Mouse (Mus musculus) brain, embryonic 18.5 days (tissue): ENCODE measurements around the gene Rngtt.
A peak's percentile ranks its signal among the peaks of the same experiment; 100 is the strongest.

Experiments
- DNase-seq: peaks from one replicate; pipeline ENCODE4 v3.0.0-alpha.2; 2012; ENCODE audit warnings: low read depth, low spot score

The Rngtt gene

GRCm38 (mm10) chr4:33514108-33515000, 204.2 kb downstream of the Rngtt start:
- DNase-seq: peak; percentile 50

- no peak for DNase-seq
These were observed 210.1 kb downstream of the Rngtt start for GRCm38 (mm10) chr4:33520196-33520595.

GRCm38 (mm10) chr4:33520938-33521337, 210.8 kb downstream of the Rngtt start:
- no peak for DNase-seq

- DNase-seq: no peak
These were observed 213.7 kb downstream of the Rngtt start for GRCm38 (mm10) chr4:33523774-33524173.

- DNase-seq: peak; percentile 42
These were observed 214.5 kb downstream of the Rngtt start for GRCm38 (mm10) chr4:33524481-33525141.

- DNase-seq: no peak
These were observed 215.2 kb downstream of the Rngtt start for GRCm38 (mm10) chr4:33525272-33525671.

GRCm38 (mm10) chr4:33526092-33526491, 216.0 kb downstream of the Rngtt start:
- DNase-seq: no peak

- DNase-seq: peak; percentile 49
These were observed 216.6 kb downstream of the Rngtt start for GRCm38 (mm10) chr4:33526675-33527074.

GRCm38 (mm10) chr4:33532596-33532995, 222.5 kb downstream of the Rngtt start:
- DNase-seq: no peak

GRCm38 (mm10) chr4:33544755-33545576, 234.9 kb downstream of the Rngtt start:
- DNase-seq: no peak

- DNase-seq: no peak
These were observed 235.4 kb downstream of the Rngtt start for GRCm38 (mm10) chr4:33545577-33545879.

- no peak for DNase-seq
These were observed 236.2 kb downstream of the Rngtt start for GRCm38 (mm10) chr4:33546278-33546677.

- DNase-seq: no peak
These were observed 237.3 kb downstream of the Rngtt start for GRCm38 (mm10) chr4:33547315-33547929.

- DNase-seq: no peak
These were observed 239.5 kb downstream of the Rngtt start for GRCm38 (mm10) chr4:33549606-33550005.
